Mouse (Mus musculus) heart, adult 2 months (tissue): ENCODE measurements at regions not wholly inside any gene's neighbourhood (a gene's known extent, or its start where the extent isn't known, plus 50 kb on each side); places are given as distances from the start of the nearest gene placed in this dataset.

Experiments
- CTCF ChIP-seq: fragments of 200-600 bp; IDR thresholded peaks from 2 replicates; pipeline ENCODE4 v1.8.1; 2022; ENCODE audit warnings: antibody characterized with exemption, mild to moderate bottlenecking, moderate library complexity
- EP300 ChIP-seq: fragments of 200-500 bp; IDR thresholded peaks from 2 replicates; pipeline ENCODE4 v1.6.1; 2011; ENCODE audit warnings: low read depth, low read length, control low read depth; ENCODE audit not compliant: insufficient read depth
- POLR2A ChIP-seq: fragments of 200-500 bp; IDR thresholded peaks from 2 replicates; pipeline ENCODE4 v1.6.1; 2011; ENCODE audit warnings: mild to moderate bottlenecking, low read depth, low read length, control low read depth; ENCODE audit not compliant: insufficient read depth

- TF ChIP-seq POLR2A (no peak), CTCF (no peak), EP300 (no peak)
Observed at GRCm38 (mm10) chr1:33042424-33042823, 495.3 kb upstream of the Gm5415 start.
